Mouse (Mus musculus) liver, embryonic 15.5 days (tissue): Measurements from ENCODE around the gene Cyth1. TPM values are rescaled to one million over a fixed set of nuclear protein-coding genes. Genes with fewer than 3 reads are reported as not detected.

Source experiments
- ATAC-seq: fragments of 200-750 bp; cut with Nextera tagmentation; 2 replicates; pipeline ENCODE4 v1.8.0; 2017; ENCODE audit warnings: moderate number of reproducible peaks, mild to moderate bottlenecking, moderate library complexity; ENCODE audit not compliant: insufficient read depth
- H3K27ac ChIP-seq: fragments of 300-500 bp; sonication (generic); replicated peaks from 2 replicates; pipeline ENCODE4 v1.5.1; 2015; ENCODE audit warnings: mild to moderate bottlenecking, inconsistent platforms
- H3K27me3 ChIP-seq: fragments of 300-500 bp; sonication (generic); 2 replicates; pipeline ENCODE4 v1.6.1; 2015; ENCODE audit warnings: mild to moderate bottlenecking, inconsistent platforms
- H3K36me3 ChIP-seq: fragments of 300-500 bp; sonication (generic); replicated peaks from 2 replicates; pipeline ENCODE4 v1.6.1; 2015; ENCODE audit warnings: moderate library complexity, mild to moderate bottlenecking, inconsistent platforms
- H3K4me1 ChIP-seq: fragments of 300-500 bp; sonication (generic); replicated peaks from 2 replicates; pipeline ENCODE4 v1.6.1; 2015; ENCODE audit warnings: inconsistent platforms
- H3K4me2 ChIP-seq: fragments of 300-500 bp; sonication (generic); 2 replicates; pipeline ENCODE4 v1.6.1; 2015; ENCODE audit warnings: moderate library complexity, mild to moderate bottlenecking, inconsistent platforms
- H3K4me3 ChIP-seq: fragments of 300-500 bp; sonication (generic); replicated peaks from 2 replicates; pipeline ENCODE4 v1.5.1; 2015; ENCODE audit warnings: mild to moderate bottlenecking, inconsistent platforms
- H3K9ac ChIP-seq: fragments of 300-500 bp; sonication (generic); 2 replicates; pipeline ENCODE4 v1.6.1; 2015; ENCODE audit warnings: moderate library complexity, mild to moderate bottlenecking, inconsistent platforms
- H3K9me3 ChIP-seq: fragments of 300-500 bp; sonication (generic); replicated peaks from 2 replicates; pipeline ENCODE4 v1.6.1; 2016; ENCODE audit warnings: inconsistent platforms
- WGBS: fragments of 180-500 bp; shearing (Covaris S2); methylation state at CpG from one replicate; pipeline ENCODE4 v1.1.7; 2015; ENCODE audit warnings: mixed read lengths; ENCODE audit not compliant: insufficient replicate concordance; 5-methylcytosine and 5-hydroxymethylcytosine counted together
- polyA plus RNA-seq: library from polyadenylated mRNA; unstranded; fragments of >200 nt; fragmentation: Nextera tagmentation; extraction: Ambion mirVana; gene quantifications from 2 replicates; pipeline ENCODE4 v1.2.1, GENCODE M21; 2015

Gene Cyth1
- polyA plus RNA-seq, 1 experiment from 2014 or later = 3.9 TPM

DNA sequence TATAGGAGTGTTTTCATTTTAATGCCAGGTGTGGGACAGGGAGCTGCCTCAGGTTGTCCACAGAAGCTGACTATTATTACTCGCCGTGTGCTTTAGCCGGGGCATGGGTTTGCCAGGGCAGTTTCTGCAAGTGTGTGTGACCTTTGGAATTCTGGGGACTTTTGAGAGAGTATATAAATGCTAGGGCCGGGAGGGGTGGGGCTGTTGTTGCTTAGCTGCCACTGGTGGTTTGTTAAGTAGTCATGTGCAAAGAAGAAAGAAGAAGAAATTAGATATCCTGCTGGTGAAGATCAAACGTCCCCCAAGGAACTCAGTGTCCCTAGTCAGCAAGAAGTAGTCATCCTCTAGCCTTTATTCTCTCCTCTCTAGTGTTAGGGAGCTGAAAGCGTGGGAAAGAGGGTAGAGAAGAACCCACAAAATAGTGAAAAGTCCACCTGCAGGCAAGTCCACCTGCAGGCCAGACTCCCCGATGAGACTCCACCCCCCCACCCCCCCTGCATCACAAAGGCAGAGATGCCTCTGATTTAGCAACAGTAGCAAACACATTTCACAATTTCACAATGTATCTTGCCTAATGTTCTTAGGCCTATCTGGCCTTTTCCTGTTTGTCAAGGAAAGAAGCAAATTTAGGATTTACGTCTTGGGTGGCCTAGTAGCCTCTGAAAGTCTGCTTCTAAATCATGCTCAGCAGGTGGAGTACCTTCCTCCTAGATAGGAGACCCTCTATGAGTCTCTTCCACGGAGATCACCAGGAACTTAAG, 100.3 kb downstream of the Cyth1 start:
- H3K27ac ChIP-seq = no peak overlapping the region
- H3K4me3 ChIP-seq = no peak overlapping the region
- no peak overlapping the region for H3K4me2 ChIP-seq
- peaks cover 13% of the 10 kb centered on the region for H3K4me1 ChIP-seq
- 50% methylated on average over 9 of the region's 9 CpGs for WGBS
- no peak for ATAC-seq
- H3K9ac ChIP-seq = no peak overlapping the region
- no peaks in the 10 kb centered on the region for H3K27me3 ChIP-seq
- no peaks in the 10 kb centered on the region for H3K9me3 ChIP-seq
- no peaks in the 10 kb centered on the region for H3K36me3 ChIP-seq

DNA sequence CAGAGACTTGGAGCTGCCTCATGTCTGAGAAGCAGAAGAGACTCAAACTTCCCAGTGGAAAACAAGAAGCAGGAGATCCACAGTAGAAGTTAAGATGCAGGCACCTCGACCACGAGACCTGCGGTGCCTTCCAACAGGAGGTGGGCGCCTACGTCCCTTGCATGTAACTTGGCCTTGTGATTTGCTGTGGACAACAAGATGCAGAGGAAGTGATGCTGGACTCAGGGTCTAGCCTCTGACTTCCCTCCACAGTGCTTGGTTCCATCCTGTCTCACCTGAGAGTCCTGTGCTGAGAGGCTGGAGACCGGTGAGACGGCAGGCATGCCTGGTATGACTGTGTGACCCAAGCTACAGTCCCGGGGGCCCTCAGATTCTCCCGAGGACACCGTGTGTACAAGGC, 101.9 kb downstream of the Cyth1 start:
- Histone ChIP-seq H3K27ac (peak overlapping the region; percentile 65; the same call in 1 of the 2 replicates), H3K9ac (no peak overlapping the region), H3K4me2 (no peak overlapping the region), H3K27me3 (no peaks in the 10 kb centered on the region), H3K4me1 (peaks cover 13% of the 10 kb centered on the region), H3K36me3 (no peaks in the 10 kb centered on the region), H3K9me3 (no peaks in the 10 kb centered on the region), H3K4me3 (no peak overlapping the region)
- no peak for ATAC-seq
- WGBS = 77% methylated on average over 10 of the region's 10 CpGs

DNA sequence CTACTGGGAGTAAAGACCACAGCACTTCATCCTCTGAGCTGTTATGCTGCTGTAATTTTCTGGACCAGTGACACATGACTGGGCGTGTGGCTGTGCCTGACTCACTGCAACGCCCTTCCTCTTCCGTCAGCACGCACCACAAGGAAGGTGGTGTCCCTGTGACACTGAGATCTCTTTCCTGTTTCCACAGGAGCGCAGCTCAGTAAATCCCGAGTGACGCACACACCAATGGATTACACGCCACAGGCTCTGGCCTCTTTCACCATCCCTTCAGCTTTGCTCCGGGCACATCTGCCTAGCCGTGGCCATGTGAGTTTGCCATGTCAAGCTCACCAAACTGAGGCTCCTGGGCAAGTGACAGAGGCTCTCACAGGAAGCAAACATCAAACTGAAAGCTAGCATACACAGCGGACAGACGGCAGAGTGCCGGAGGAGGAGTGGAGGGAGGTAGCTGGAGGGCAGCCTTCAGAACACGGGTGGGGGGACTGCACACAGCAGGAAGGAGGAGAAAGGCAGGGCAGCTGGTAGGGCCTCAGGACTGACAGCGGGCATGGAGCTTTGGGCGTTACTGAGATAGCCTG, 102.5 kb downstream of the Cyth1 start:
- Histone ChIP-seq H3K27me3 (no peaks in the 10 kb centered on the region), H3K9ac (no peak overlapping the region), H3K4me2 (peak overlapping the region; percentile 44), H3K36me3 (no peaks in the 10 kb centered on the region), H3K27ac (peak overlapping the region; percentile 65), H3K4me3 (peak overlapping the region; percentile 19), H3K9me3 (no peaks in the 10 kb centered on the region), H3K4me1 (peaks cover 13% of the 10 kb centered on the region)
- ATAC-seq = peak; percentile 59
- 27% methylated on average over 16 of the region's 16 CpGs for WGBS

DNA sequence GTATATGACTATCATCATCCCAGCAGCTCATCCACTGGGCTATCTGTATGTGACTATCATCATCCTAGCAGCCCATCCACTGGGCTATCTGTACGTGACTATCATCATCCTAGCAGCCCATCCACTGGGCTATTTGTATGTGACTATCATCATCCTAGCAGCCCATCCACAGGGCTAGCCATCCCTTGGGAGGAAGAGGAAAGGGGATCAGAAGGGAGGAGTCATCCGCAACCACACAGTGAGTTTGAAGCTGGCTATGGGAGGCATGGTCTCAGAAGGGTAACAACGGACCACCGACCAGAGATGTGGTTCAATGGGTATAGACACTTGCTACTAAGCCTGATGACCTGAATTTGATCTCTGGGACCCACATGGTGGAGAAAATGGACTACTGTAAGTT, 103.3 kb downstream of the Cyth1 start:
- H3K9me3 ChIP-seq = no peaks in the 10 kb centered on the region
- H3K4me1 ChIP-seq = peaks cover 13% of the 10 kb centered on the region
- no peak overlapping the region for H3K27ac ChIP-seq
- no peak overlapping the region for H3K4me2 ChIP-seq
- peak; percentile 4; the same call in 1 of the 2 replicates for ATAC-seq
- WGBS = 68% methylated on average over 4 of the region's 4 CpGs
- H3K9ac ChIP-seq = no peak overlapping the region
- H3K4me3 ChIP-seq = no peak overlapping the region
- H3K27me3 ChIP-seq = no peaks in the 10 kb centered on the region
- no peaks in the 10 kb centered on the region for H3K36me3 ChIP-seq

DNA sequence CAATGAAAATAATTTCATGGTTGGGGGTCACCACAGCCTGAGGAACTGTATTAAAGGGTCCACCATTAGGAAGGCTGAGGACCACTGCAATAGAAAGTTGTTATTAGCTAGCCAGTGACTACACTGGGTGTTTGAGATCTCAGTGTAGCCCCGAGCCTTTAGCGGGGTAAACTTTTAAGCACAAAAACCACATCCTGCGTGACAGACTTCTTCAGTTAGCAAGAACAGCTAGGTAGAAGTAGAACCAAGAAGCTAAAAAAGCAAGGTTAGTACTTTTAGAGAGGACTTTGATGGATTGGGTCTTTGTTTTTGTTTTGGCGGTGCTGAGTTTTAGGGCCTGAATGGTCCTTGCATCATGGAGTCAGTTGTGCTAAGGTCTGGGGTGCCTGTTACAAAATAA, 104.7 kb downstream of the Cyth1 start:
- ATAC-seq = no peak
- H3K9ac ChIP-seq = no peak overlapping the region
- no peaks in the 10 kb centered on the region for H3K9me3 ChIP-seq

DNA sequence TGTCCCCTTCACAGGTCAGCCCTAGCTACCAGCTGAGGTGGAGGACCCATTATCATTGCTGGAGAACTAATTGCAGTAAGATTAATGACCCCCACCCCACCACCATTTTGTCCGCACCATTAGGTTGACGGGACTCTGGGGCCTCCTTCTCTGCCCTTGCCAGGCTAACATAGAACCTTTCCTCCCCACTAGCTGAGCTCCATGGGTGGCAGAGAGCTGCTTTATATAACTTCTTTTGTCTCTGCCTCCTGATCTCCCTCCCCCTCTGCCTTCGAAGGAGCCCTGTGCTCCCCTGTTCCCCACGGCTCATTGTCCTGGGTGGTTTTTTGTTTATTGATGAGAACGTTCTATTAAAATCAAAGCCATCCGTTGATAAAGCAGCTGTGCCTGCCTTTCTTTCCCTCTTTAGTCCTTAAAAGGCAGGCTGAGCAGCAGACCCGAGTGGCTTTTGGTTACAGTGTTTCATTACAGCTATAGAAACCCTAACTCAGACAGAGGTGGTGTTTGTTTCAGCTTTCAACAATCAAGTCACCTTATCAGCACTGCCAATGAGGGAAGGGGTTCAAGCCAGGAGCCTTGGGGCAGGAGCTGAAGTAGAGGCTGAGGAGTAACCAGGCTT, 105.7 kb downstream of the Cyth1 start:
- WGBS = 58% methylated on average over 7 of the region's 7 CpGs
- H3K27me3 ChIP-seq = no peaks in the 10 kb centered on the region
- no peak overlapping the region for H3K4me2 ChIP-seq
- 0 out of 2 replicates have a peak, but pooled peaks cover 5% of the 10 kb centered on the region for H3K4me1 ChIP-seq
- no peak overlapping the region for H3K9ac ChIP-seq
- H3K36me3 ChIP-seq = no peaks in the 10 kb centered on the region
- H3K27ac ChIP-seq = no peak overlapping the region
- H3K4me3 ChIP-seq = no peak overlapping the region
- no peak for ATAC-seq
- no peaks in the 10 kb centered on the region for H3K9me3 ChIP-seq

More for the DNA sequence above, 104.7 kb downstream of the Cyth1 start:
- peaks cover 9% of the 10 kb centered on the region; the same call in 1 of the 2 replicates for H3K4me1 ChIP-seq
- no peak overlapping the region for H3K4me3 ChIP-seq
- no peak overlapping the region for H3K27ac ChIP-seq
- H3K4me2 ChIP-seq = no peak overlapping the region
- WGBS = 61% methylated on average over 4 of the region's 4 CpGs
- no peaks in the 10 kb centered on the region for H3K27me3 ChIP-seq
- H3K36me3 ChIP-seq = no peaks in the 10 kb centered on the region

DNA sequence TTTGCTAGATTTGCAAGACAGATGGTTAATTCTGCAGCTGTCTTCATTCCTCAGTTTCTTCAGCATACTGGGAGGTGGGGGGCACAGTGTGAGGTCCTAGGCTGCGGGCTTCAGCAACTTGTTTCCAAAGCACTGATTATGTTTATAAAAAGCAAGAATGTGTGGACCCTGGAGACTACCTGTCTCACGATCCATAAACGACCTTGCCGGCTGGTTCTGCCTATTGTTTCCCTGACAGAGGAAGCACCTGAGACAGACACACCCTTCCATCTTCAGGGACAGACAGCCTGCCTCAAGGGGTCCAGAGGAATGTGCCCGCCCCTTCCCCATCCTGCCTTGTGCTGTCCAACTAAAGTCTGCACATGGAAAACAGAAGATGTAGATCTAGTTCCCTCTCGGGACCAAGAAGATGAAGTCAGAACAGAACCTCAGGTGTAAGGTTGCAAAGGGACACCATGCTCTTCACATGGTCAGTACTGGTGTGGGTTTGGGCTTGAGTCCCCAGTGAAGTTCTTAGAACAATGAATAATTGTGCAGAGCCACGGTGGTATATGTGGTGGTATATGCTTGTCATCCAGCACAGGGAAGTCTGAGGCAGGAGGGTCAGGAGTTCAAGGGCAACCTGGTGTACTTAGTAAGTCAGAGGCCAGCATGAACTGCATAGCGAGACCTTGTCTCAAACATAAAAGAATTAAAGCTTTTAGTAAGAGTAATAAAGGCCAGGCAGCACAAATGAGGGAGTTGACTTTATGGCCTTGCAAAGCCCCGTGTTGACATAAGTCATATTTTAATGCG, 107.4 kb downstream of the Cyth1 start:
- H3K9ac ChIP-seq = no peak overlapping the region
- H3K4me3 ChIP-seq = no peak overlapping the region
- H3K4me2 ChIP-seq = no peak overlapping the region
- WGBS = 58% methylated on average over 10 of the region's 10 CpGs
- H3K4me1 ChIP-seq = 0 out of 2 replicates have a peak, but pooled peaks cover 5% of the 10 kb centered on the region
- H3K9me3 ChIP-seq = no peaks in the 10 kb centered on the region
- H3K27ac ChIP-seq = no peak overlapping the region
- H3K36me3 ChIP-seq = no peaks in the 10 kb centered on the region
- ATAC-seq = no peak
- H3K27me3 ChIP-seq = no peaks in the 10 kb centered on the region

DNA sequence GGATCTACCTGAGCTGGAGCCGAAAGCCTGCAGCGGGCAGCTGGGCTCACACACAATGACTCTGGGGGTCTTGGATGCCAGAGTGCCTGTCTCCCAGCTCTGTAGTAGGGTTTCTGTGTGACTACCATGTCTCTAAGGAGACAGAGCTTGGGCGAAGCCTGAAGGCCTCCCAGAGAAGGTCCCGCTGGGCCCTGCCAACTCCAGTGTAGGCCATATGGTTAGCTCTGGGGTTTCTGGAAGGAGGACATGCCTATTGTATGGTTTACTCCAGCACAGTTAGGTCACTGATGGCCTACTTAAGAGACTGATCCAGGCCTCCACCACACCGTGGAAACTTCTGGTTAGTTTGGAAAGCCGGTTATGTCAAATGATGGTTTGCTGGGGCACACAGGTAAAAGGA, 110.0 kb downstream of the Cyth1 start:
- H3K4me2 ChIP-seq = no peak overlapping the region
- WGBS = 81% methylated on average over 6 of the region's 6 CpGs
- H3K9ac ChIP-seq = no peak overlapping the region
- no peaks in the 10 kb centered on the region for H3K9me3 ChIP-seq
- ATAC-seq = no peak
- H3K27ac ChIP-seq = no peak overlapping the region
- peaks cover 12% of the 10 kb centered on the region for H3K4me1 ChIP-seq
- H3K4me3 ChIP-seq = no peak overlapping the region
- H3K27me3 ChIP-seq = no peaks in the 10 kb centered on the region
- no peaks in the 10 kb centered on the region for H3K36me3 ChIP-seq

DNA sequence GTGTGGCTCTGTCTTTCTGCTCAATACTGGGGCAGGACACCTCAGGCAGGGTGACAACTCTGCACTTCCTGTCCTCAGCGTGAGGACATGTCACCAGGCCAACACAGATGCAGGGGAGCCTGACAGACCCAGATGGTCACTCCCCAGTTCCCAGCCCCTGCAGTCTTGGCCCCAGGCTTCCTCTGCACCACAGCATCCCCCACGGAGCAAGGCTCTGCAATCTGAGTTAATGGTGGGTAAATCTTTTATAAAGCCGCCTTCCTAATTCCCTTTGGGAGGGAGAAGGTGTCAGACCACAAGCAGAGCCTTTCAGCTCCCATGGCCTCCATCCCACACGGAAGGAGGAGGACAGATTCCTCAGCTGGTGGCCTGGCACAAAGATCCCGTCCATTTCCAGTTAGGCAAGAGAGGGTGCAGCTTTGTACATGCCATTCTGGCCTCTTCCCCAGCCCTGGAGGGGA, 112.2 kb downstream of the Cyth1 start:
- H3K27me3 ChIP-seq = no peaks in the 10 kb centered on the region
- H3K9ac ChIP-seq = no peak overlapping the region
- no peak overlapping the region for H3K4me3 ChIP-seq
- no peak overlapping the region for H3K27ac ChIP-seq
- no peak for ATAC-seq
- no peaks in the 10 kb centered on the region for H3K9me3 ChIP-seq
- H3K4me1 ChIP-seq = peaks cover 14% of the 10 kb centered on the region
- WGBS = 36% methylated on average over 5 of the region's 5 CpGs
- no peak overlapping the region for H3K4me2 ChIP-seq
- H3K36me3 ChIP-seq = no peaks in the 10 kb centered on the region

DNA sequence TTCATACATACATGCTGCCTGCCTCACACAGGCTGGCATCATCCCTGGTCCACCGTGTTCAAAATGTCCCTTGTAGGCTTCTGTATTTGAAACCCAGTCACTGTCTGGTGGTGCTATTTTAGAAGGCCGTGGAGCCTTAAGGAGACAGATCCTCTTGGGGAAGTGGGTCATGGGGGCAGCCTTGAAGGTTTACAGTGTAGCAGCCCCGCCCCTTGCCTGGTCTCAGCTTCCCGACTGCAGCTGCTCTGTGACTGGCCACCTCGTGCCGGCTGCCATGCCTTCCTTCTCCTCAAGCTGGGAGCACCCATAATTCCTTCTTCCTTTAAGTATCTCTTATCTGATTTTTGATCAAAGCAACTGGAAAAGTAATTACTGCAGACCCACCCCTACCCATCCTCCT, 113.1 kb downstream of the Cyth1 start:
- Histone ChIP-seq H3K27me3 (no peaks in the 10 kb centered on the region), H3K9me3 (no peaks in the 10 kb centered on the region), H3K27ac (no peak overlapping the region), H3K36me3 (no peaks in the 10 kb centered on the region), H3K4me2 (no peak overlapping the region), H3K9ac (no peak overlapping the region), H3K4me1 (peaks cover 14% of the 10 kb centered on the region), H3K4me3 (no peak overlapping the region)
- 32% methylated on average over 6 of the region's 6 CpGs for WGBS
- ATAC-seq = no peak

DNA sequence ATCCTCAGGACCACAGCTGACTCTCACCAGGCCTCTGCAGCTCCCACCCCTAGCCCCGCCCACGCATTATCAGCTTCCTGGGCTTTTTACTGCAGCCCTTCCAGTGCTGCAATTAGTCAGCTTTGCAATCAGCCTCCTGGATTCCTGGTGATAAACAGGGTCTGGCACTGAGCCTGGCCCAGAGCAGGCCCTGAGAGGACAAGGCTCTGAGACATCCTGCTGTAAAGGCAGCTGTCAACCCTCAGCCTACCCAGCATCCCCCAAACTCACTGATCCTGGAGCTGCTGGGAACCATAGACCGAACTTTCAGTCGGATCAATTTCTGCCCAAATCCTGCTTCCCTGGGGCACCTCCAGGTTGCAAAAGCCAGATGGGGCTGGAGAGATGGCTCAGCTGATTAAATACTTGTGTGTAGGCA, 114.6 kb downstream of the Cyth1 start:
- Histone ChIP-seq H3K27ac (no peak overlapping the region), H3K27me3 (no peaks in the 10 kb centered on the region), H3K4me1 (peaks cover 18% of the 10 kb centered on the region), H3K9me3 (no peaks in the 10 kb centered on the region), H3K4me2 (no peak overlapping the region), H3K36me3 (no peaks in the 10 kb centered on the region), H3K4me3 (no peak overlapping the region), H3K9ac (no peak overlapping the region)
- 39% methylated on average over 4 of the region's 4 CpGs for WGBS
- peak; percentile 43; the same call in 1 of the 2 replicates for ATAC-seq
